Mouse (Mus musculus) lung, adult 2 months (tissue): ENCODE data around the gene Exoc1.

Source experiments
- CTCF ChIP-seq: fragments of 200-500 bp; IDR thresholded peaks from 2 replicates; pipeline ENCODE4 v1.5.1; 2011; ENCODE audit warnings: mild to moderate bottlenecking, low read length, control low read depth; ENCODE audit not compliant: insufficient read depth
- POLR2A ChIP-seq: fragments of 200-500 bp; IDR thresholded peaks from 2 replicates; pipeline ENCODE4 v1.6.1; 2011; ENCODE audit warnings: low read depth, mild to moderate bottlenecking, control low read depth, low read length, borderline replicate concordance; ENCODE audit errors: extremely low read depth

DNA sequence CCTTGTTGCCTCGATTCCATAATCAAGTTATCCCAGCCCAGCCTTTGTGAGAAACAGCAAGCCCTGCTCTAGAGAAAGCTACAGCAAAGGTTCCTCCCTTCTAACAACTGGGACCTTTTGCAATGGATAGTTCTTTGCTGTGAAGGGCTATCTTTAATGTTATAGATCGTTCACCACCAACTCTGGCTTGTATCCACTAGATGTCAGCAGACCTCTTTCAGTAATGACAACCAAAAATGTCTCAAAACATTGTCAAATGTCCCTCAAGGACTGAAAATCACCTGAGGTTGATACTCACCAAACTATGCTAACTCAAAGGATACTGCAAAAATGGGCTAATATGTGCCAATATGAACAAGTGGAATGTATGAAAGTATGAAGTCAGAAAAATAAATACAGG, 3.3 kb upstream of the Exoc1 start:
- no peak for TF ChIP-seq CTCF
- TF ChIP-seq POLR2A: no peak
